Mouse (Mus musculus) hindlimb bud, embryonic 11.5 days (tissue): ENCODE results near the gene Mgat4b.

ENCODE experiments used
- DNase-seq: peaks from one replicate; pipeline ENCODE4 v3.0.0-alpha.2; 2012; ENCODE audit warnings: low read depth, low spot score; ENCODE audit errors: extremely low spot score

The Mgat4b gene

GRCm38 (mm10) chr11:50224671-50225530 is 14.2 kb downstream of the Mgat4b start:
- DNase-seq = no peak

- DNase-seq = no peak
These were observed 15.1 kb downstream of the Mgat4b start for GRCm38 (mm10) chr11:50225611-50226378.

GRCm38 (mm10) chr11:50226406-50226805 is 15.7 kb downstream of the Mgat4b start:
- DNase-seq = no peak

GRCm38 (mm10) chr11:50227226-50227625 is 16.5 kb downstream of the Mgat4b start:
- DNase-seq = no peak

- DNase-seq = no peak
These were observed 17.0 kb downstream of the Mgat4b start for GRCm38 (mm10) chr11:50227736-50228135.

GRCm38 (mm10) chr11:50228772-50229171 is 18.1 kb downstream of the Mgat4b start:
- DNase-seq = no peak

GRCm38 (mm10) chr11:50229252-50229910 is 18.7 kb downstream of the Mgat4b start:
- no peak for DNase-seq

- no peak for DNase-seq
These were observed 20.0 kb downstream of the Mgat4b start for GRCm38 (mm10) chr11:50230481-50231304.

GRCm38 (mm10) chr11:50231411-50231810 is 20.7 kb downstream of the Mgat4b start:
- no peak for DNase-seq

- DNase-seq = no peak
These were observed 22.3 kb downstream of the Mgat4b start for GRCm38 (mm10) chr11:50233022-50233421.

- DNase-seq = no peak
These were observed 23.3 kb downstream of the Mgat4b start for GRCm38 (mm10) chr11:50233993-50234392.

- DNase-seq = no peak
These were observed 23.9 kb downstream of the Mgat4b start for GRCm38 (mm10) chr11:50234606-50235005.

- DNase-seq = no peak
These were observed 25.8 kb downstream of the Mgat4b start for GRCm38 (mm10) chr11:50236540-50236936.

- DNase-seq = no peak
These were observed 26.5 kb downstream of the Mgat4b start for GRCm38 (mm10) chr11:50236937-50237835.

GRCm38 (mm10) chr11:50238324-50238723 is 27.6 kb downstream of the Mgat4b start, which contains the start of gene Ltc4s:
Ltc4s (minus strand) TSS chr11:50238616.
- DNase-seq = no peak

- DNase-seq = no peak
These were observed 28.4 kb downstream of the Mgat4b start for GRCm38 (mm10) chr11:50238821-50239791.

- DNase-seq = no peak
These were observed 29.7 kb downstream of the Mgat4b start for GRCm38 (mm10) chr11:50240235-50240911.

- no peak for DNase-seq
These were observed 33.2 kb downstream of the Mgat4b start for GRCm38 (mm10) chr11:50243926-50244325.
